Mouse (Mus musculus) frontal cortex, postnatal 36 days (tissue): ENCODE measurements around the gene Gm10153.
"Not testable (repeated sequence)": the region's sequence is repeated elsewhere in the genome, so short reads cannot be mapped to it uniquely, and the experiment has no call there.

Source experiments
- DNase-seq, 2 experiments: peaks; one replicate each; pipeline ENCODE4 v3.0.0; 2022; ENCODE audit warnings: low spot score in 2 of 2

Gm10153 gene

GRCm38 (mm10) chr7:142190289-142190688 is at the start of gene Gm10153:
Gene Gm10153, minus strand, starts transcription at chr7:142190389.
- no peak for DNase-seq

- DNase-seq = no peak
Measured at GRCm38 (mm10) chr7:142231540-142231939, 41.4 kb upstream of the Gm10153 start.

GRCm38 (mm10) chr7:142229871-142230270 is 39.7 kb upstream of the Gm10153 start, which contains the start of gene Krtap5-5:
Gene Krtap5-5, minus strand, starts transcription at chr7:142229971.
- not testable (repeated sequence) for DNase-seq

GRCm38 (mm10) chr7:142224518-142224917 is 34.3 kb upstream of the Gm10153 start:
- no peak for DNase-seq

GRCm38 (mm10) chr7:142212136-142212535 is 21.9 kb upstream of the Gm10153 start:
- not testable (repeated sequence) for DNase-seq

- DNase-seq = no peak
Measured at GRCm38 (mm10) chr7:142211559-142211958, 21.4 kb upstream of the Gm10153 start, which contains the start of gene Gm7579. Gene Gm7579, plus strand, starts transcription at chr7:142211859.

GRCm38 (mm10) chr7:142206891-142207290 is 16.7 kb upstream of the Gm10153 start:
- not testable (repeated sequence) for DNase-seq

GRCm38 (mm10) chr7:142205488-142205887 is 15.3 kb upstream of the Gm10153 start:
- DNase-seq = no peak

- no peak for DNase-seq
Measured at GRCm38 (mm10) chr7:142201064-142201463, 10.9 kb upstream of the Gm10153 start, which contains the start of gene Krtap5-3. Gene Krtap5-3, plus strand, starts transcription at chr7:142201364.

GRCm38 (mm10) chr7:142198748-142199147 is 8.6 kb upstream of the Gm10153 start:
- DNase-seq = no peak

- DNase-seq = no peak
Measured at GRCm38 (mm10) chr7:142188156-142188555, 2.0 kb downstream of the Gm10153 start.

GRCm38 (mm10) chr7:142181021-142181420 is 9.2 kb downstream of the Gm10153 start:
- no peak for DNase-seq

- DNase-seq = peak in 1 of 2 experiments; percentile 6
Measured at GRCm38 (mm10) chr7:142178685-142179084, 11.5 kb downstream of the Gm10153 start.

GRCm38 (mm10) chr7:142175905-142176304 is 14.3 kb downstream of the Gm10153 start, which contains the start of gene Krtap5-2:
Gene Krtap5-2, minus strand, starts transcription at chr7:142176005.
- not testable (repeated sequence) for DNase-seq

- peak in 1 of 2 experiments; percentile 6 for DNase-seq
Measured at GRCm38 (mm10) chr7:142169836-142170235, 20.4 kb downstream of the Gm10153 start.

GRCm38 (mm10) chr7:142165639-142166038 is 24.6 kb downstream of the Gm10153 start, which contains the start of gene Gm4553:
Gene Gm4553, minus strand, starts transcription at chr7:142165739.
- not testable (repeated sequence) for DNase-seq

- DNase-seq = no peak
Measured at GRCm38 (mm10) chr7:142159366-142159765, 30.8 kb downstream of the Gm10153 start.

- DNase-seq = not testable (repeated sequence)
Measured at GRCm38 (mm10) chr7:142157013-142157412, 33.2 kb downstream of the Gm10153 start, which contains the start of gene Gm29735. Gene Gm29735, minus strand, starts transcription at chr7:142157113.

GRCm38 (mm10) chr7:142155308-142155707 is 34.9 kb downstream of the Gm10153 start:
- no peak for DNase-seq

- DNase-seq = no peak
Measured at GRCm38 (mm10) chr7:142152191-142152590, 38.0 kb downstream of the Gm10153 start.

GRCm38 (mm10) chr7:142148633-142149032 is 41.6 kb downstream of the Gm10153 start:
- no peak for DNase-seq

- DNase-seq = peak; percentile 17 to 35
Measured at GRCm38 (mm10) chr7:142146033-142146432, 44.2 kb downstream of the Gm10153 start.

GRCm38 (mm10) chr7:142145413-142145940 is 44.7 kb downstream of the Gm10153 start:
- peak; percentile 3 to 29 for DNase-seq
